Mouse (Mus musculus) spleen, adult 2 months (tissue): ENCODE measurements around the gene Mgea5.
"Not testable (repeated sequence)": the region's sequence is repeated elsewhere in the genome, so short reads cannot be mapped to it uniquely, and the experiment has no call there.

Source experiments
- CTCF ChIP-seq: fragments of 200-500 bp; IDR thresholded peaks from 2 replicates; pipeline ENCODE4 v1.5.1; 2011; ENCODE audit warnings: mild to moderate bottlenecking, inconsistent platforms; ENCODE audit not compliant: insufficient read depth, insufficient read length, insufficient replicate concordance; ENCODE audit errors: extremely low read depth
- POLR2A ChIP-seq: fragments of 200-500 bp; IDR thresholded peaks from 2 replicates; pipeline ENCODE4 v1.6.1; 2011; ENCODE audit warnings: low read depth, low read length, inconsistent platforms

- not testable (repeated sequence) for TF ChIP-seq CTCF, POLR2A
These were observed 22.2 kb upstream of the Mgea5 start for GRCm38 (mm10) chr19:45805817-45806216.
